Mouse (Mus musculus) liver, embryonic 11.5 days (tissue): Measurements from ENCODE around the gene Ptov1. TPM values are rescaled to one million over a fixed set of nuclear protein-coding genes. Genes with fewer than 3 reads are reported as not detected.

ENCODE experiments used
- ATAC-seq: fragments of 200-750 bp; cut with Nextera tagmentation; replicated peaks from 2 replicates; pipeline ENCODE4 v1.8.0; 2017; ENCODE audit warnings: moderate number of reproducible peaks, mild to moderate bottlenecking, moderate TSS enrichment, moderate library complexity; ENCODE audit not compliant: low FRiP score
- DNase-seq: peaks from one replicate; pipeline ENCODE4 v3.0.0-alpha.2; 2017; ENCODE audit warnings: low spot score
- H3K27ac ChIP-seq: fragments of 300-500 bp; sonication (generic); 2 replicates; pipeline ENCODE4 v1.5.1; 2014; ENCODE audit warnings: mild to moderate bottlenecking, low read depth, low read length, control low read depth
- H3K27me3 ChIP-seq: fragments of 300-500 bp; sonication (generic); replicated peaks from 2 replicates; pipeline ENCODE4 v1.6.1; 2014; ENCODE audit warnings: low read length, mixed read lengths; ENCODE audit not compliant: control insufficient read depth, insufficient read depth
- H3K36me3 ChIP-seq: fragments of 300-500 bp; sonication (generic); 2 replicates; pipeline ENCODE4 v1.6.1; 2014; ENCODE audit warnings: mild to moderate bottlenecking, low read length, moderate library complexity, mixed read lengths; ENCODE audit not compliant: control insufficient read depth, insufficient read depth
- H3K4me1 ChIP-seq: fragments of 300-500 bp; sonication (generic); replicated peaks from 2 replicates; pipeline ENCODE4 v1.6.1; 2014; ENCODE audit warnings: low read length, mixed read lengths; ENCODE audit not compliant: control insufficient read depth, insufficient read depth
- H3K4me2 ChIP-seq: fragments of 300-500 bp; sonication (generic); 2 replicates; pipeline ENCODE4 v1.6.1; 2014; ENCODE audit warnings: mild to moderate bottlenecking, control low read depth, moderate library complexity
- H3K4me3 ChIP-seq: fragments of 300-500 bp; sonication (generic); 2 replicates; pipeline ENCODE4 v1.5.1; 2014; ENCODE audit warnings: low read depth, low read length, control low read depth
- H3K9ac ChIP-seq: fragments of 300-500 bp; sonication (generic); 2 replicates; pipeline ENCODE4 v1.6.1; 2014; ENCODE audit warnings: low read depth, low read length, control low read depth
- H3K9me3 ChIP-seq: fragments of 300-500 bp; sonication (generic); 2 replicates; pipeline ENCODE4 v1.6.1; 2016; ENCODE audit warnings: low read length, inconsistent platforms, mixed read lengths; ENCODE audit not compliant: control insufficient read depth
- WGBS: fragments of 180-500 bp; shearing (Covaris S2); extraction: QIAGEN DNeasy Blood & Tissue Kit; methylation state at CpG from one replicate; pipeline ENCODE4 v1.1.7; 2014; 5-methylcytosine and 5-hydroxymethylcytosine counted together
- polyA plus RNA-seq: library from polyadenylated mRNA; unstranded; fragments of >200 nt; fragmentation: Nextera tagmentation; extraction: Ambion mirVana; gene quantifications from 2 replicates; pipeline ENCODE4 v1.2.1, GENCODE M21; 2014

The Ptov1 gene
- polyA plus RNA-seq, 1 experiment from 2014 or later: 162 TPM

DNA sequence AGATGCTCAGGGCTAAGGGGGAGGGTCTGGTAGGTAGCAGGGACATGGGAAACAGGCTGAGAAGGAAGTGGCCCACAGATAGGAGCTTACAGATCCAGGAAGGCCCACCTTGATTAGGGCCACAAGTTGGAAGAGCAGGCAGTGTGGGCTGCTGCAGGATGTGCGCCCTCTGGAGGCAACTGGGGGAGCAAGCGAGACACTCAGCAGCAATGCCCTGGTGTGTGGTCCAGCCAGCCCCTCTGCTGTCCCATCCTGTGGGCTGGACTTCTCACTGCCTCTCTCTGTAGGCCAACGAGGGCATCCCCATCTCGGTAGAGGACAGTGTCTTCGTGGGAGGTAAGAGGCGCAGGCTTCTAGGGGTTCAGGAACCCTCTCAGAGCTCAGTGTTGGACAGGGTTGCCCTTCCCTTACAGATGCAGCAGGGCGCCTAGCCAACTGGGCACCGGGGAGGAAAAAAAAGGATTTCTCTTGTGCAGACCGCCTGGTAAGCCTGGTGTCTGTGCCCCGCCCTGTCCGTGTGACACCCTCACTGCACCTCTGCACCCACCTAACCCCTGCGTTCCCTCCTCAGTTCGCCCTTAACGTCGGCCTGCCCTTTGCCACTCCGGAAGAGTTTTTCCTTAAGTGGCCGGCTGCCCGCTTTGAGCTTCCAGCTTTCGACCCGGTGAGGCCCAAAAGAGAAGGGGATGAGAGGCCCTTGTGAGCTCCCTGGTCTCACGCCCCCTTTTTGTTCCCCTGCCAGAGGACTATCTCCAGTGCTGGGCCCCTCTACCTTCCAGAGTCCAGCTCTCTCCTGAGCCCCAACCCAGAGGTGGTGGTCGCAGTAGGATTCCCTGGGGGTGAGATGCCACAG is 8.8 kb downstream of the Ptov1 start:
- Histone ChIP-seq H3K9ac (no peak overlapping the region), H3K4me2 (no peak overlapping the region), H3K4me1 (peaks cover 30% of the 10 kb centered on the region), H3K27me3 (no peaks in the 10 kb centered on the region), H3K4me3 (no peak overlapping the region), H3K9me3 (no peaks in the 10 kb centered on the region), H3K36me3 (peaks cover 43% of the 10 kb centered on the region), H3K27ac (no peak overlapping the region; the same call in 1 of the 2 replicates)
- WGBS: 64% methylated on average over 22 of the region's 22 CpGs
- ATAC-seq (no peak), DNase-seq (peak; percentile 72)

DNA sequence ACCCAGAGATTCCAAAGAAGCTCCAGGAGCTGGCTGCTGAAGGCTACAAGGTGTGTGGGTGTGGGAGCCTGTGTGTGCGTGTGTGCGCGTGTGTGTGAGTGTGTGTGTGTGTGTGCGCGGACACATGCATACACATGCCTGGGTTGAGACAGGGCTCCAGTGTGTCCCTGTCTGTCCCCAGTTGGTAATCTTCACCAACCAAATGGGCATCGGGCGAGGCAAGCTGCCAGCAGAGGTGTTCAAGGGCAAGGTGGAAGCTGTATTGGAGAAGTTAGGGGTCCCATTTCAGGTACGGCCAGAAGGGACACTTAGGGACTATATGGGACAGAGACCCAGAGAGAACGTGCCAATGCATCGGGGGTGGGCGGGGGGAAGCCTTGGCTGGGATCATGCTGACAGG is 9.7 kb downstream of the Ptov1 start:
- Histone ChIP-seq H3K9me3 (no peaks in the 10 kb centered on the region), H3K36me3 (peaks cover 35% of the 10 kb centered on the region), H3K4me3 (no peak overlapping the region), H3K27ac (no peak overlapping the region), H3K4me1 (peaks cover 35% of the 10 kb centered on the region), H3K27me3 (no peaks in the 10 kb centered on the region), H3K4me2 (no peak overlapping the region), H3K9ac (no peak overlapping the region)
- ATAC-seq (no peak), DNase-seq (no peak)
- WGBS: 90% methylated on average over 11 of the region's 11 CpGs

- peaks cover 44% of the 10 kb centered on the region for H3K4me1 ChIP-seq
- H3K27me3 ChIP-seq: no peaks in the 10 kb centered on the region
- H3K9ac ChIP-seq: peak overlapping the region; percentile 83
- DNase-seq: no peak
- 26% methylated on average over 8 of the region's 8 CpGs for WGBS
- H3K4me3 ChIP-seq: peak overlapping the region; percentile 91
- H3K36me3 ChIP-seq: peaks cover 15% of the 10 kb centered on the region
- H3K4me2 ChIP-seq: peak overlapping the region; percentile 93
- H3K9me3 ChIP-seq: no peaks in the 10 kb centered on the region
- H3K27ac ChIP-seq: peak overlapping the region; percentile 97
- no peak; the same call in 1 of the 2 replicates for ATAC-seq
Measured at GRCm38 (mm10) chr7:44857905-44858304, 11.7 kb downstream of the Ptov1 start.

DNA sequence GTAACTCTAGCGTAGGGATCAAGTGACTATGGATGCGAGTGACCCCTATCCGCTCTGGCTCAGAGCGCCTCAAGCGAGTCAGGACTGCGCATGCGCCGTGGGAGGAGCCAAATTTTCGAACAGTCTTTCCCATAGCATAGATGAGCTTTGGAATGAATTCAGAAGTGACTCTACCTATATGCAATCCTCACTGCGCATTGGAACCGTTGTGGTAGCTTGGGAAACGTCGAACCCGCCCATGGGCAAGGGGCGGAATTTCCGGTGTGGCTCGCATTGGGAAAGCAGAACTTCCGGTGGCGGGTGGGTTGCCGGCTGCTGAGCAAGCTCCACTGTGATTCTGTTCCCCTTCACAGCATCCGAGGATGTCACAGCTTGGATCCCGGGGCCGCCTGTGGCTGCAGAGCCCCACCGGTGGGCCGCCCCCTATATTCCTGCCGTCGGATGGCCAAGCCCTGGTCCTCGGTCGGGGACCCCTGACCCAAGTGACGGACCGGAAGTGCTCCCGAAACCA is 12.5 kb downstream of the Ptov1 start, which contains the start of gene Pnkp:
Gene Pnkp, plus strand, starts transcription at position 98 of the 511 bp plus-strand sequence.
- H3K4me2 ChIP-seq: peak within 1 kb of the TSS; percentile 93
- H3K9me3 ChIP-seq: no peaks in the 10 kb centered on the region
- peaks cover 13% of the 10 kb centered on the region for H3K36me3 ChIP-seq
- H3K9ac ChIP-seq: peak within 1 kb of the TSS; percentile 83
- under 1% methylated on average over 32 of the region's 32 CpGs for WGBS
- peaks cover 50% of the 10 kb centered on the region for H3K4me1 ChIP-seq
- peak within 1 kb of the TSS; percentile 97 for H3K27ac ChIP-seq
- ATAC-seq: peak; percentile 16
- peak within 1 kb of the TSS; percentile 91 for H3K4me3 ChIP-seq
- DNase-seq: peak; percentile 86
- H3K27me3 ChIP-seq: no peaks in the 10 kb centered on the region

DNA sequence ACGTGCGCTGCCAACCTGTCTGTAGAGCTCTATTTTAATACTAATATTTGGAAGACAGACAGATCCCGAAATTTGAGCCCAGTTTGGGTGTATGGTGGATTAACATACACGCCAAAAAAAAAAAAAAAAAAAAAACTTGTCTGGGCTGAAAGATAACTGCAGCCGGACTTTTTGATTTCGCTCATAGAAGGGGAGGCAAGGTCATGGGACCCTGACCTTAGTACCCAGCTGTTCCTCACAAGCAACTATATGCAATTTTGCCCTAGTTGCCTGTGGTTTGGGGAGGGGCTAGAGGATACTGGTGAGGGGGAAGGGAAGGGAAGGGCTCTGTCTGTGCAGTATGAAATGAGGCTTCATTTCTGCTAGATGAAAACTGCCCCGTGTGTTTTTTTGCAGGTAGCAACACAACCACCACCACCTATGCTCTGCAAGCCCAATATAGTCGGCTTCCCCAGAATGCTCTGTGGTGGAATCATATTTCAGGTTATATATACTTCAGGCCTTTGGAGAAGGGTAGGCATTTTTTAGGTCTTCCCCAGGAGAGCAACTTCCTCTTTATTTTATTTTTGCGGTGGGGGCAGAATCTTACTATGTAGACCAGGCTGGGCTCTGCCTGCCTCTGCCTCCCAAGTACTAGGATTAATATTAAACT is 13.2 kb downstream of the Ptov1 start:
- ATAC-seq: no peak
- peaks cover 51% of the 10 kb centered on the region for H3K4me1 ChIP-seq
- no peaks in the 10 kb centered on the region for H3K27me3 ChIP-seq
- peak overlapping the region; percentile 83 for H3K9ac ChIP-seq
- no peak for DNase-seq
- WGBS: 34% methylated on average over 9 of the region's 9 CpGs
- H3K4me2 ChIP-seq: peak overlapping the region; percentile 93
- peak overlapping the region; percentile 91 for H3K4me3 ChIP-seq
- peaks cover 9% of the 10 kb centered on the region; the same call in 1 of the 2 replicates for H3K36me3 ChIP-seq
- peak overlapping the region; percentile 97 for H3K27ac ChIP-seq
- H3K9me3 ChIP-seq: no peaks in the 10 kb centered on the region

GRCm38 (mm10) chr7:44855036-44855435 is 14.6 kb downstream of the Ptov1 start:
- DNase-seq: no peak
- Histone ChIP-seq H3K4me1 (peaks cover 52% of the 10 kb centered on the region), H3K9me3 (no peaks in the 10 kb centered on the region), H3K9ac (peak overlapping the region; percentile 84), H3K27me3 (no peaks in the 10 kb centered on the region), H3K4me2 (peak overlapping the region; percentile 93), H3K27ac (peak overlapping the region; percentile 97), H3K4me3 (peak overlapping the region; percentile 62), H3K36me3 (peaks cover 8% of the 10 kb centered on the region; the same call in 1 of the 2 replicates)
- no peak for ATAC-seq
- WGBS: 40% methylated on average over 10 of the region's 10 CpGs

DNA sequence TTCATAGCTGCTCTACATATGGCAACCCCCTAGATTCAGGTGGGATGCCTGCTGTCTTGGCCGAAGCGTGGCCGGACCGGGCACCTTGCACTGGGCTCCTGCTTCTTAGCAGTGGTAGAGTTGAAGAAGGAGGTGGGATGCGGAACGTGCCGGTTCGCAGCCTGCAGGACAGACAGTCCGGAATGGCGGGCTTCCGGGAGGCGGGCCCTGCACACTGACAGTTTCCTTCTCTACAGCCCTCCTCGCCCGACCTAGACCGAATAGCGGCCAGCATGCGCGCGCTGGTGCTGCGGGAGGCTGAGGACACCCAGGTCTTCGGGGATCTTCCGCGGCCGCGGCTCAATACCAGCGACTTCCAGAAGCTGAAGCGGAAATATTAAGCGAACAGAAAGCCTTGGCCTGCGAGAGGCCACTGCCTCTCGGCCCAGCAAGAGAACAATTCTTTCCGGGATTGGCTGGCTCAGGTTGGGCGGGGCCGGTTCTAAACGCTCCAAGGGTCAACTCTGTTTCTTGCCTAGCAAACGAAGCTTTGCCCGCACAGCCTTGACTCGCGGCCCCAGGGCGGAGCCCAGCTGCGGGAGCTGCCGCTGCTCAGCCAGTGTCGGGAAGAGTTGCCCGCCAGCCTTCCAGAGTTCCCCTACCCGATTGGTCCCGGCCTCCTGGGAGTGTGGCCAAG is 15.1 kb downstream of the Ptov1 start:
- peak; percentile 86 for DNase-seq
- no peaks in the 10 kb centered on the region for H3K27me3 ChIP-seq
- H3K4me1 ChIP-seq: peaks cover 52% of the 10 kb centered on the region
- peaks cover 8% of the 10 kb centered on the region; the same call in 1 of the 2 replicates for H3K36me3 ChIP-seq
- peak; percentile 70 for ATAC-seq
- peak overlapping the region; percentile 93 for H3K4me2 ChIP-seq
- WGBS: 1% methylated on average over 45 of the region's 45 CpGs
- no peaks in the 10 kb centered on the region for H3K9me3 ChIP-seq
- peak overlapping the region; percentile 62 for H3K4me3 ChIP-seq
- peak overlapping the region; percentile 97 for H3K27ac ChIP-seq
- H3K9ac ChIP-seq: peak overlapping the region; percentile 84
